Mouse (Mus musculus) lung, postnatal 0 days (tissue): ENCODE measurements around the gene Hsd17b12.

Experiments
- CTCF ChIP-seq: IDR thresholded peaks from 2 replicates; pipeline ENCODE4 v1.5.1; 2016; ENCODE audit warnings: antibody characterized with exemption, mild to moderate bottlenecking
- EP300 ChIP-seq: IDR thresholded peaks from 2 replicates; pipeline ENCODE4 v1.6.1; 2016; ENCODE audit warnings: antibody characterized with exemption, mild to moderate bottlenecking, control low read depth

DNA sequence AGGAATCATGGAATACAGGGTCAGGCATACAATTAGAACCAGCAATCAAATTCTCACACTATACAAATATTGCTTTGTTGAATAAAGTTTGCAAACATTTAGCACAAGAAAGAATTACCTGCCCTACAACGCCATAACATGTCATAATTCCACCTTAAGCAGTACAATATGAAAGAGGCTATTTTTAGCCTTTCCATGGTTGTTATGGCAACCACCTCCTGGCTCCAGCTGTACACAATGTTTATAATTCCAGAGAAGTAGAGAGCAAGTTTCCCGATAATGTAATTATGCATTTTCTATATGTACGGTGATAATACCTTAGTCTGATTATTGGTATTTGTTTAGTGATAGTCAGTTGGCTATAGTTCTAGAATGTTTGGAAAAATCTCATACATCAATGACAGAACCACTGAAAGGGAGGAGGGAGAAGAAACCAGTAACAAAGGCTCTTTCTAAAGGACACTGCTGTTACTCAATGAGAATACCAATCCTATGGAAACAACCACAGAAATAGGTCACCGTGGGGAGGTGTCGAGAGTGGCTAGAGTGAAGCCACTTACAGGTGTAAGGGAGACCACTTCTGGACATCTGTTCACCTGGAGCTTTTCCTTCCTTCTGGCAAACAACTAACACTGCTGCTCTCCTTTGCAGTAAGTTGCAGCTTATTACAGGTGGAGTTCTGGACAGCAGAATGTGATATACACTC lies 108.1 kb downstream of the Hsd17b12 start:
- TF ChIP-seq CTCF (no peak), EP300 (no peak)
